Mouse (Mus musculus) heart, embryonic 11.5 days (tissue): Measurements from ENCODE around the gene Ivd. TPM values are rescaled to one million over a fixed set of nuclear protein-coding genes. Genes with fewer than 3 reads are reported as not detected.

Experiments used
- ATAC-seq: fragments of 200-750 bp; cut with Nextera tagmentation; replicated peaks from 2 replicates; pipeline ENCODE4 v1.8.0; 2017; ENCODE audit warnings: moderate library complexity; ENCODE audit not compliant: insufficient number of reproducible peaks, low FRiP score, low TSS enrichment
- H3K27ac ChIP-seq: fragments of 300-500 bp; sonication (generic); 2 replicates; pipeline ENCODE4 v1.5.1; 2014; ENCODE audit warnings: mild to moderate bottlenecking, low read depth, low read length
- H3K27me3 ChIP-seq: fragments of 300-500 bp; sonication (generic); 2 replicates; pipeline ENCODE4 v1.6.1; 2014; ENCODE audit warnings: mild to moderate bottlenecking, low read length, mixed read lengths; ENCODE audit not compliant: control insufficient read depth, insufficient read depth
- H3K36me3 ChIP-seq: fragments of 300-500 bp; sonication (generic); 2 replicates; pipeline ENCODE4 v1.6.1; 2014; ENCODE audit warnings: mild to moderate bottlenecking, low read length, moderate library complexity, mixed read lengths; ENCODE audit not compliant: control insufficient read depth, insufficient read depth
- H3K4me1 ChIP-seq: fragments of 300-500 bp; sonication (generic); 2 replicates; pipeline ENCODE4 v1.6.1; 2014; ENCODE audit warnings: low read length; ENCODE audit not compliant: control insufficient read depth, insufficient read depth
- H3K4me2 ChIP-seq: fragments of 300-500 bp; sonication (generic); 2 replicates; pipeline ENCODE4 v1.6.1; 2014; ENCODE audit warnings: mild to moderate bottlenecking, moderate library complexity
- H3K4me3 ChIP-seq: fragments of 300-500 bp; sonication (generic); 2 replicates; pipeline ENCODE4 v1.5.1; 2014; ENCODE audit warnings: low read depth, low read length
- H3K9ac ChIP-seq: fragments of 300-500 bp; sonication (generic); 2 replicates; pipeline ENCODE4 v1.6.1; 2014; ENCODE audit warnings: mild to moderate bottlenecking, low read depth, low read length, moderate library complexity
- H3K9me3 ChIP-seq: fragments of 300-500 bp; sonication (generic); replicated peaks from 2 replicates; pipeline ENCODE4 v1.6.1; 2016; ENCODE audit warnings: low read length; ENCODE audit not compliant: control insufficient read depth
- WGBS: fragments of 180-500 bp; shearing (Covaris S2); extraction: QIAGEN DNeasy Blood & Tissue Kit; methylation state at CpG from one replicate; pipeline ENCODE4 v1.1.7; 2014; ENCODE audit not compliant: insufficient replicate concordance; 5-methylcytosine and 5-hydroxymethylcytosine counted together
- polyA plus RNA-seq: library from polyadenylated mRNA; unstranded; fragments of >200 nt; fragmentation: Nextera tagmentation; extraction: Ambion mirVana; gene quantifications from 2 replicates; pipeline ENCODE4 v1.2.1, GENCODE M21; 2014

The Ivd gene
- polyA plus RNA-seq, 1 experiment from 2014 or later: 52.5 TPM

DNA sequence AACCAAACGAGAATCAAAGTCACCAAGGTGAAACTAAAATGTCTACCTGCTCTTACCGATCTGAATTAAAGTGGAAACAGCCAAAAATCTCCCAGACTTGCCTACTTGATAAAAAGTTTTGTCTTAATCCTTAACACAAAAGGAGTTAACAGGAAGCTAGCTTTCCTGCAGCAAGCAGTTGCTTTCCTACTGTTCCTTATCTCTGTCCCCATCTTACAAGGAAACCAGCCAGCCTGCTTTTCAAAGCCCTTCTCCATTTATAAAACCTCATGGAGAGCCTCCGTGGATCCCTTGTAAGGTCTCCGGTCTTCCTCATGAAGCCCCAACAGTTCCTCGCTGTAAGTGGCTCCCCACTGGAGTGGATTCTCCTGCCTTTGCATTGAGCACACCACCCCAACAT, 23.4 kb upstream of the Ivd start:
- no peak for ATAC-seq

DNA sequence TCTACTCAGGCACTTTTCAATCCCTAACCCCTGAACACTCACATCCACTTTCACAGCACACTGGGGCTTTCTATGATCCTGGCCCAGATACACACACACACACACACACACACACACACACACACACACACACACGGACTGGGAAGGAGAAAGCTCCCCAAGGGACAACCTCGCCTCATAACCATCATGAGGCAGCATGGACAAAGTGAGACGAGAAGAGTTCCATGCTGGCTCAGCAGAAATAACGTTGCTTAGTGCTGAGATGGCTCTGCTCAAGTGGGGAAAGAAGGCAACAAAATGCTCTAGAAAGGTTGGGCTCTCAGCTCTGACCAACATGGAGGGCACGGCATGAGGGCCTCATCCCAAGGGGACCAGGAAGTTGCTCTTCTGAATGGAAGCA, 20.6 kb upstream of the Ivd start:
- Histone ChIP-seq H3K27ac (no peak overlapping the region), H3K27me3 (no peaks in the 10 kb centered on the region), H3K4me2 (no peak overlapping the region), H3K4me3 (no peak overlapping the region), H3K9ac (no peak overlapping the region), H3K9me3 (no peaks in the 10 kb centered on the region), H3K36me3 (no peaks in the 10 kb centered on the region), H3K4me1 (peaks cover 2% of the 10 kb centered on the region; the same call in 1 of the 2 replicates)
- no peak for ATAC-seq
- 70% methylated on average over 5 of the region's 5 CpGs for WGBS

More for the DNA sequence above, 23.4 kb upstream of the Ivd start:
- no peak overlapping the region for H3K4me3 ChIP-seq
- no peak overlapping the region for H3K27ac ChIP-seq
- peaks cover 3% of the 10 kb centered on the region; the same call in 1 of the 2 replicates for H3K36me3 ChIP-seq
- H3K4me1 ChIP-seq: no peaks in the 10 kb centered on the region; the same call in 1 of the 2 replicates
- no peak overlapping the region for H3K4me2 ChIP-seq
- 35% methylated on average over 5 of the region's 5 CpGs for WGBS
- no peaks in the 10 kb centered on the region for H3K9me3 ChIP-seq
- H3K27me3 ChIP-seq: no peaks in the 10 kb centered on the region
- H3K9ac ChIP-seq: no peak overlapping the region

GRCm38 (mm10) chr2:118841774-118842173, 20.0 kb upstream of the Ivd start:
- no peak for ATAC-seq

GRCm38 (mm10) chr2:118844427-118844826, 17.3 kb upstream of the Ivd start:
- H3K4me1 ChIP-seq: peaks cover 3% of the 10 kb centered on the region; the same call in 1 of the 2 replicates
- H3K4me3 ChIP-seq: no peak overlapping the region
- no peaks in the 10 kb centered on the region for H3K9me3 ChIP-seq
- no peak for ATAC-seq
- no peak overlapping the region for H3K4me2 ChIP-seq
- H3K36me3 ChIP-seq: no peaks in the 10 kb centered on the region
- H3K27ac ChIP-seq: no peak overlapping the region
- no peak overlapping the region for H3K9ac ChIP-seq
- H3K27me3 ChIP-seq: no peaks in the 10 kb centered on the region
- WGBS: 69% methylated on average over 3 of the region's 3 CpGs

More at GRCm38 (mm10) chr2:118841774-118842173, 20.0 kb upstream of the Ivd start:
- Histone ChIP-seq H3K36me3 (no peaks in the 10 kb centered on the region), H3K9ac (no peak overlapping the region), H3K27me3 (no peaks in the 10 kb centered on the region), H3K4me2 (no peak overlapping the region), H3K4me1 (peaks cover 3% of the 10 kb centered on the region; the same call in 1 of the 2 replicates), H3K27ac (no peak overlapping the region), H3K9me3 (no peaks in the 10 kb centered on the region), H3K4me3 (no peak overlapping the region)
- WGBS: 85% methylated on average over 4 of the region's 4 CpGs

DNA sequence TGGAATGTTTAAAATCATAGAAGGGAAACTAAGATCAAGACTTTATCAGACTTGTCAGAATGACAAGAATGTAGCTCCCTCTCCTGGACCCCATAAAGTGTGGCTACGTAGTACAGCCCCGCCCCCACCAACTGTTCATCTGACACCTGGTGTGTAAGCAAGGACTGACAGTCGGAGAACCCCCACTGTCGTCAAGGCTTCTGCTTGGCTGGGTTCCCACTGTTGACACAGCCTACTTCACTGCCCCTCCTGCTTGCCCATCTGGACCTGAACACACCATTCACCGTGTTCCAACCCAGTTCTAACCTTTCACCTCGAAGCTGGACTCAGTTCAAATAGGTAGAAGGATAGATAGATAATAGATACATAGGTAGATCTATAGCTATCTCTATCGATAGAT, 15.5 kb upstream of the Ivd start:
- WGBS: 51% methylated on average over 7 of the region's 7 CpGs
- no peak overlapping the region for H3K4me2 ChIP-seq
- H3K27ac ChIP-seq: no peak overlapping the region
- H3K9me3 ChIP-seq: no peaks in the 10 kb centered on the region
- no peak for ATAC-seq
- H3K36me3 ChIP-seq: no peaks in the 10 kb centered on the region
- no peak overlapping the region for H3K4me3 ChIP-seq
- no peak overlapping the region for H3K9ac ChIP-seq
- H3K4me1 ChIP-seq: peaks cover 3% of the 10 kb centered on the region; the same call in 1 of the 2 replicates
- H3K27me3 ChIP-seq: no peaks in the 10 kb centered on the region

- Histone ChIP-seq H3K4me2 (no peak overlapping the region), H3K9ac (no peak overlapping the region), H3K9me3 (no peaks in the 10 kb centered on the region), H3K4me1 (no peaks in the 10 kb centered on the region), H3K36me3 (no peaks in the 10 kb centered on the region), H3K27ac (no peak overlapping the region), H3K27me3 (no peaks in the 10 kb centered on the region), H3K4me3 (no peak overlapping the region)
- WGBS: 23% methylated on average over 3 of the region's 3 CpGs
- ATAC-seq: no peak
Measured at GRCm38 (mm10) chr2:118851756-118852155, 10.0 kb upstream of the Ivd start.

DNA sequence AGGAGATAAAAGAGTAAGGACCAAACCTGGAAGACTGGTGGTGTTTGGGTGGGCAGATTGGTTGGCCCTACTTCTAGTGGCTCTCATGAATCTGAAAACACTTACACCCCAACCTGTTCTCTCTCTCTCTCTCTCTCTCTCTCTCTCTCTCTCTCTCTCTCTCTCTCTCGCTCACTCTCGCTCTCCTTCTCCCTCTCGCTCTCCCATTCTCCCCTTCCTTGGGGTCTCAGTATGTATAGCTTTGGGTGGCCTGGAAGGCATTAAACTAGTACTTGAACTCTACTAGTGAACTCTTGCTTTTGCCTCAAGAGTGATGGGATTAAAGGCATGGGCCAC, 554 bp downstream of the Ivd start:
- ATAC-seq: no peak
- no peaks in the 10 kb centered on the region for H3K27me3 ChIP-seq
- H3K4me3 ChIP-seq: peak overlapping the region; percentile 56
- 34% methylated on average over 3 of the region's 3 CpGs for WGBS
- H3K9me3 ChIP-seq: no peaks in the 10 kb centered on the region
- no peaks in the 10 kb centered on the region for H3K36me3 ChIP-seq
- 0 out of 2 replicates have a peak overlapping the region, but pooled peaks have one; percentile 4 for H3K27ac ChIP-seq
- no peaks in the 10 kb centered on the region for H3K4me1 ChIP-seq
- H3K9ac ChIP-seq: peak overlapping the region; percentile 78
- peak overlapping the region; percentile 75 for H3K4me2 ChIP-seq

GRCm38 (mm10) chr2:118870601-118871000, 8.8 kb downstream of the Ivd start:
- 84% methylated on average over 3 of the region's 3 CpGs for WGBS

GRCm38 (mm10) chr2:118871032-118871431, 9.3 kb downstream of the Ivd start:
- H3K36me3 ChIP-seq: no peaks in the 10 kb centered on the region; the same call in 1 of the 2 replicates
- no peaks in the 10 kb centered on the region for H3K27me3 ChIP-seq
- H3K4me3 ChIP-seq: no peak overlapping the region
- no peak overlapping the region for H3K9ac ChIP-seq
- no peaks in the 10 kb centered on the region for H3K9me3 ChIP-seq
- no peak overlapping the region for H3K27ac ChIP-seq
- H3K4me2 ChIP-seq: no peak overlapping the region
- 81% methylated on average over 1 of the region's 1 CpGs for WGBS
- H3K4me1 ChIP-seq: no peaks in the 10 kb centered on the region
- ATAC-seq: no peak

More at GRCm38 (mm10) chr2:118870601-118871000, 8.8 kb downstream of the Ivd start:
- Histone ChIP-seq H3K4me1 (no peaks in the 10 kb centered on the region), H3K9ac (no peak overlapping the region), H3K4me2 (no peak overlapping the region), H3K27me3 (no peaks in the 10 kb centered on the region), H3K9me3 (no peaks in the 10 kb centered on the region), H3K27ac (no peak overlapping the region), H3K36me3 (no peaks in the 10 kb centered on the region; the same call in 1 of the 2 replicates), H3K4me3 (no peak overlapping the region)
- no peak for ATAC-seq
